Mouse (Mus musculus) MEL (cell line): ENCODE results near the gene Zfp462. TPM values are rescaled to one million over a fixed set of nuclear protein-coding genes. Genes with fewer than 3 reads are reported as not detected.

Source experiments
- DNase-seq: peaks from one replicate; pipeline ENCODE4 v3.0.0; 2011; ENCODE audit warnings: low read depth, low spot score
- H3K27ac ChIP-seq: 2 replicates; pipeline ENCODE4 v1.5.1; 2012; ENCODE audit warnings: low read depth, mild to moderate bottlenecking, control low read depth, low read length, moderate library complexity; ENCODE audit not compliant: control insufficient read depth
- H3K27me3 ChIP-seq, 2 experiments: fragments of 150-350 bp in 1 of 2; sonication (generic) in 1 of 2; 2 replicates each; pipeline ENCODE4 v1.6.1; 2012; ENCODE audit warnings: low read length in 2 of 2, mild to moderate bottlenecking in 2 of 2, improper control_type of control experiment in 1 of 2, moderate library complexity in 1 of 2; ENCODE audit not compliant: insufficient read depth in 2 of 2, control insufficient read depth in 1 of 2
- H3K36me3 ChIP-seq, 2 experiments: 2 replicates each; pipeline ENCODE4 v1.6.1; 2012 to 2014; ENCODE audit warnings: low read length in 2 of 2, improper control_type of control experiment in 1 of 2, inconsistent platforms in 1 of 2, mild to moderate bottlenecking in 1 of 2; ENCODE audit not compliant: insufficient read depth in 2 of 2, control insufficient read depth in 1 of 2
- H3K4me1 ChIP-seq, 2 experiments: fragments of 150-350 bp in 1 of 2; sonication (generic) in 1 of 2; 2 replicates each; pipeline ENCODE4 v1.6.1; 2012; ENCODE audit warnings: low read length in 2 of 2, improper control_type of control experiment in 1 of 2, mild to moderate bottlenecking in 1 of 2; ENCODE audit not compliant: insufficient read depth in 2 of 2, control insufficient read depth in 1 of 2
- H3K4me3 ChIP-seq, 2 experiments: fragments of 150-350 bp in 1 of 2; sonication (generic) in 1 of 2; 2 replicates each; pipeline ENCODE4 v1.5.1; 2012; ENCODE audit warnings: low read depth in 2 of 2, low read length in 2 of 2, mild to moderate bottlenecking in 2 of 2, moderate library complexity in 2 of 2, control low read depth in 1 of 2, improper control_type of control experiment in 1 of 2; ENCODE audit not compliant: control insufficient read depth in 1 of 2, insufficient read depth in 1 of 2
- H3K79me2 ChIP-seq: 2 replicates; pipeline ENCODE4 v1.6.1; 2012; ENCODE audit warnings: mild to moderate bottlenecking, low read length, moderate library complexity; ENCODE audit not compliant: control insufficient read depth, poor library complexity, insufficient read depth
- H3K9ac ChIP-seq: 2 replicates; pipeline ENCODE4 v1.6.1; 2012; ENCODE audit warnings: low read depth, mild to moderate bottlenecking, control low read depth, low read length, moderate library complexity; ENCODE audit not compliant: control insufficient read depth, poor library complexity, severe bottlenecking
- H3K9me3 ChIP-seq: fragments of 150-350 bp; sonication (generic); replicated peaks from 2 replicates; pipeline ENCODE4 v1.6.1; 2012; ENCODE audit warnings: mild to moderate bottlenecking, low read length, improper control_type of control experiment, moderate library complexity; ENCODE audit not compliant: insufficient read depth
- CHD1 ChIP-seq: IDR thresholded peaks from 2 replicates; pipeline ENCODE4 v1.6.1; 2012; ENCODE audit warnings: low read depth, mild to moderate bottlenecking, inconsistent platforms, low read length, improper control_type of control experiment
- CHD2 ChIP-seq: IDR thresholded peaks from 2 replicates; pipeline ENCODE4 v1.6.1; 2011; ENCODE audit warnings: low read length, improper control_type of control experiment
- CTCF ChIP-seq, 3 experiments: IDR thresholded peaks in 2 of 3; conservative IDR thresholded peaks in 1 of 3; 2 replicates each; pipeline ENCODE4 v1.5.1; 2011 to 2012; ENCODE audit warnings: low read length in 3 of 3, low read depth in 2 of 3, mild to moderate bottlenecking in 2 of 3, improper control_type of control experiment in 1 of 3, inconsistent platforms in 1 of 3, mixed read lengths in 1 of 3, moderate library complexity in 1 of 3; ENCODE audit not compliant: control insufficient read depth in 1 of 3, insufficient read depth in 1 of 3, poor library complexity in 1 of 3, severe bottlenecking in 1 of 3
- ETS1 ChIP-seq: IDR thresholded peaks from 2 replicates; pipeline ENCODE4 v1.6.1; 2012; ENCODE audit warnings: low read depth, mild to moderate bottlenecking, inconsistent platforms, low read length, improper control_type of control experiment, moderate library complexity
- HCFC1 ChIP-seq: IDR thresholded peaks from 2 replicates; pipeline ENCODE4 v1.6.1; 2012; ENCODE audit warnings: low read depth, mild to moderate bottlenecking, inconsistent platforms, low read length, improper control_type of control experiment, moderate library complexity
- MAFK ChIP-seq: IDR thresholded peaks from 2 replicates; pipeline ENCODE4 v1.6.1; 2011; ENCODE audit warnings: low read depth, mild to moderate bottlenecking, low read length, improper control_type of control experiment, borderline replicate concordance
- MAZ ChIP-seq: IDR thresholded peaks from 2 replicates; pipeline ENCODE4 v1.6.1; 2012; ENCODE audit warnings: low read depth, mild to moderate bottlenecking, inconsistent platforms, low read length, improper control_type of control experiment
- MEF2A ChIP-seq: IDR thresholded peaks from 2 replicates; pipeline ENCODE4 v1.6.1; 2014; ENCODE audit warnings: low read depth, mild to moderate bottlenecking, inconsistent platforms, low read length, improper control_type of control experiment; ENCODE audit not compliant: poor library complexity, insufficient replicate concordance, severe bottlenecking; ENCODE audit errors: extremely low read depth
- MXI1 ChIP-seq: IDR thresholded peaks from 2 replicates; pipeline ENCODE4 v1.6.1; 2011; ENCODE audit warnings: mild to moderate bottlenecking, low read depth, low read length, improper control_type of control experiment
- MYB ChIP-seq: IDR thresholded peaks from 2 replicates; pipeline ENCODE4 v1.6.1; 2011; ENCODE audit warnings: mild to moderate bottlenecking, low read depth, low read length, improper control_type of control experiment
- MYC ChIP-seq: IDR thresholded peaks from 2 replicates; pipeline ENCODE4 v1.6.1; 2011; ENCODE audit warnings: low read depth, mild to moderate bottlenecking, low read length, improper control_type of control experiment, moderate library complexity
- NELFE ChIP-seq: IDR thresholded peaks from 2 replicates; pipeline ENCODE4 v1.6.1; 2011; ENCODE audit warnings: low read depth, low read length, improper control_type of control experiment
- NRF1 ChIP-seq: IDR thresholded peaks from 2 replicates; pipeline ENCODE4 v1.6.1; 2014; ENCODE audit warnings: low read depth, mild to moderate bottlenecking, inconsistent platforms, low read length, improper control_type of control experiment, moderate library complexity; ENCODE audit not compliant: poor library complexity, insufficient read depth, severe bottlenecking
- RAD21 ChIP-seq: IDR thresholded peaks from 2 replicates; pipeline ENCODE4 v1.6.1; 2011; ENCODE audit warnings: mild to moderate bottlenecking, low read depth, low read length, improper control_type of control experiment
- RCOR1 ChIP-seq: IDR thresholded peaks from 2 replicates; pipeline ENCODE4 v1.6.1; 2012; ENCODE audit warnings: low read depth, mild to moderate bottlenecking, inconsistent platforms, low read length, improper control_type of control experiment
- SIN3A ChIP-seq: IDR thresholded peaks from 2 replicates; pipeline ENCODE4 v1.6.1; 2012; ENCODE audit warnings: low read length, improper control_type of control experiment, inconsistent platforms
- SMC3 ChIP-seq: IDR thresholded peaks from 2 replicates; pipeline ENCODE4 v1.6.1; 2011; ENCODE audit warnings: low read depth, low read length, improper control_type of control experiment
- polyA plus RNA-seq, 2 experiments: library from polyadenylated mRNA; stranded (reverse) in 1 of 2; unstranded in 1 of 2; fragments of >175 nt in 1 of 2; fragments of >200 nt in 1 of 2; gene quantifications; 2 replicates each; pipeline versions ENCODE4 v1.2.1 to v1.2.4; 2012; ENCODE audit warnings: low replicate concordance in 2 of 2, low read depth in 1 of 2; ENCODE audit not compliant: insufficient read length in 2 of 2, insufficient read depth in 1 of 2, missing spikeins in 1 of 2
- total RNA-seq: library from RNA; depleted of rRNA; stranded (reverse); fragments of 300-350 nt; gene quantifications from 2 replicates; pipeline ENCODE4 v1.2.3, GENCODE M21; 2012

Zfp462 gene
- total and polyA plus RNA-seq, 3 experiments: not detected

GRCm38 (mm10) chr4:54937161-54937560, 7.7 kb upstream of the Zfp462 start:
- no peak overlapping the region for H3K9ac ChIP-seq
- TF ChIP-seq RAD21 (no peak), MAFK (no peak), NRF1 (no peak), SIN3A (no peak), RCOR1 (no peak), CHD1 (no peak), SMC3 (no peak), ETS1 (no peak), NELFE (no peak), MAZ (no peak)
- H3K27me3 ChIP-seq: no peaks in the 10 kb centered on the region
- H3K27ac ChIP-seq: no peak overlapping the region
- H3K4me1 ChIP-seq: no peaks in the 10 kb centered on the region
- no peaks in the 10 kb centered on the region for H3K9me3 ChIP-seq
- no peak for DNase-seq
- no peaks in the 10 kb centered on the region for H3K36me3 ChIP-seq
- no peak overlapping the region for H3K4me3 ChIP-seq
- no peaks in the 10 kb centered on the region for H3K79me2 ChIP-seq

DNA sequence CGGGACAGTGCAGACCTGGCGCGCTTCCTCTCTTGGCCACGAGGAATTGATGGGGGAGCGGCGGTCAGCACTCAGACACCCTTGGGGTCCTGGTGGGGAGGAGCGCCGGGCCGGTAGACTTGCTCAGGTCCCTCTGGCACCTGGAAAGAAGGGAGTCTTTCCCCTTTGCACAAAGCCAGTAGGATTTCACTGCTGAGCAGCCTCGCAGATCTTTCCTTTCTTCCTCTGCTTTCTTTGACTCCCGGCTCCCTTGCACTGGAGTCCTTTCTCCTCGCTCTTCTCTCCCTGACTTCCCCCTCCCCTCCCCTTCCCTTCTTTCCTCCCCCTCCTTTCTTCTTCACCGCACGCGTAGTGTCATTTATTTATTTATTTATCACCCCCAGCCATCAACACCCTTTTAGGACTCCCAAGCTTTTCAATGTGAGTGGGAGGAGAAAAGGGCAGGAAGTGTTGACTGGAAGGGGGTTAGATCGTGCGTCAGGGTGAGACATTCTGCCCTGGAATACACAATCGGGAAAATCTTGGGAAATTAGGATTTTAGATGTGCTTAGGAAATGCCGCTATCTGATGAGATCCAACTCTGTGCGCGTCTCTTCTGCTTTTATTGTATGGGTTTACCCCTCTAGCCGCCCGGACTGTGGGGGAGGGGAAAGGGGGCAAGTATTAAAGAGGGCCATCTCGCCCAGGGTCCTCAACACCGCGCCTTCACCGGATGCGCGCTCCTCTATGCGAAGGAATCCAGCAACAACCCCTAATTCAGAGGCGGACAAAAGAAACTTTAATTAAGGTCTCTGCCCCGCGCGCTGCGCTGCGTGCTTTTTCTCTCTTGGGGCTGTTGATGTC, 976 bp downstream of the Zfp462 start:
- Histone ChIP-seq H3K36me3 (no peaks in the 10 kb centered on the region), H3K9ac (no peak overlapping the region), H3K4me3 (no peak overlapping the region), H3K4me1 (no peaks in the 10 kb centered on the region), H3K27ac (no peak overlapping the region), H3K9me3 (no peaks in the 10 kb centered on the region), H3K27me3 (no peaks in the 10 kb centered on the region)
- no peak for DNase-seq
- TF ChIP-seq HCFC1 (no peak), MYB (no peak), MYC (no peak), CHD2 (no peak), MEF2A (no peak), CTCF (IDR thresholded peaks at IDR 0.05 in 2 of 3, conservative IDR thresholded peaks at IDR 0.05 in 1 of 3; ENCODE audit: control insufficient read depth in 1 of 3, insufficient read depth in 1 of 3, low read depth in 2 of 3, low read length in 3 of 3, poor library complexity in 1 of 3, severe bottlenecking in 1 of 3) (no peak), MXI1 (no peak), RAD21 (no peak), ETS1 (no peak)
- TF ChIP-seq, all 39 proteins: peak for 0
- H3K79me2 ChIP-seq: no peaks in the 10 kb centered on the region
